Mouse (Mus musculus) cerebellum, adult 2 months (tissue): ENCODE data around the gene Ap3b1. TPM values are rescaled to one million over a fixed set of nuclear protein-coding genes. Genes with fewer than 3 reads are reported as not detected.

Experiments
- DNase-seq, 2 experiments: peaks; one replicate each; pipeline ENCODE4 v3.0.0; 2021
- H3K27ac ChIP-seq: fragments of 200-500 bp; 2 replicates; pipeline ENCODE4 v1.5.1; 2012; ENCODE audit warnings: low read length, control low read depth, inconsistent platforms; ENCODE audit not compliant: insufficient read depth
- H3K27me3 ChIP-seq: fragments of 200-500 bp; 2 replicates; pipeline ENCODE4 v1.6.1; 2012; ENCODE audit warnings: inconsistent platforms, mild to moderate bottlenecking, low read length, moderate library complexity; ENCODE audit not compliant: control insufficient read depth, insufficient read depth
- H3K4me1 ChIP-seq: fragments of 200-500 bp; 2 replicates; pipeline ENCODE4 v1.6.1; 2011; ENCODE audit warnings: low read length; ENCODE audit not compliant: control insufficient read depth, insufficient read depth
- H3K4me3 ChIP-seq: fragments of 200-500 bp; replicated peaks from 2 replicates; pipeline ENCODE3; 2011; ENCODE audit warnings: mild to moderate bottlenecking, low read depth, low read length, control low read depth; ENCODE audit not compliant: insufficient read depth
- CTCF ChIP-seq: fragments of 200-500 bp; IDR thresholded peaks from 2 replicates; pipeline ENCODE4 v1.5.1; 2011; ENCODE audit warnings: low read depth, mild to moderate bottlenecking, control low read depth, low read length, moderate library complexity, borderline replicate concordance; ENCODE audit not compliant: insufficient read depth
- POLR2A ChIP-seq: fragments of 200-500 bp; IDR thresholded peaks from 2 replicates; pipeline ENCODE4 v1.6.1; 2011; ENCODE audit warnings: low read length, control low read depth, borderline replicate concordance; ENCODE audit not compliant: insufficient read depth
- WGBS: fragments of 180-500 bp; shearing (Covaris S2); methylation state at CpG from one replicate; pipeline ENCODE4 v1.1.7; 2018; 5-methylcytosine and 5-hydroxymethylcytosine counted together
- polyA plus RNA-seq: library from polyadenylated mRNA; depleted of rRNA; stranded (reverse); fragments of >200 nt; gene quantifications from 2 replicates; pipeline ENCODE4 v1.2.3, GENCODE M21; 2012

Ap3b1 gene
- polyA plus RNA-seq, 1 experiment: 33.0 TPM

- DNase-seq: no peak
- TF ChIP-seq CTCF: no peak
- TF ChIP-seq POLR2A: no peak
- no peak overlapping the region for H3K4me3 ChIP-seq
- no peaks in the 10 kb centered on the region for H3K4me1 ChIP-seq
- H3K27me3 ChIP-seq: no peaks in the 10 kb centered on the region
- 83% methylated on average over 10 of the region's 10 CpGs for WGBS
- H3K27ac ChIP-seq: no peak overlapping the region
Observed at GRCm38 (mm10) chr13:94513157-94513767, 154.5 kb downstream of the Ap3b1 start.

- TF ChIP-seq CTCF (no peak), POLR2A (no peak)
- no peak overlapping the region for H3K27ac ChIP-seq
- WGBS: 91% methylated on average over 9 of the region's 9 CpGs
- no peaks in the 10 kb centered on the region for H3K4me1 ChIP-seq
- H3K27me3 ChIP-seq: no peaks in the 10 kb centered on the region
- no peak for DNase-seq
- H3K4me3 ChIP-seq: no peak overlapping the region
Observed at GRCm38 (mm10) chr13:94513898-94514297, 155.1 kb downstream of the Ap3b1 start.

DNA sequence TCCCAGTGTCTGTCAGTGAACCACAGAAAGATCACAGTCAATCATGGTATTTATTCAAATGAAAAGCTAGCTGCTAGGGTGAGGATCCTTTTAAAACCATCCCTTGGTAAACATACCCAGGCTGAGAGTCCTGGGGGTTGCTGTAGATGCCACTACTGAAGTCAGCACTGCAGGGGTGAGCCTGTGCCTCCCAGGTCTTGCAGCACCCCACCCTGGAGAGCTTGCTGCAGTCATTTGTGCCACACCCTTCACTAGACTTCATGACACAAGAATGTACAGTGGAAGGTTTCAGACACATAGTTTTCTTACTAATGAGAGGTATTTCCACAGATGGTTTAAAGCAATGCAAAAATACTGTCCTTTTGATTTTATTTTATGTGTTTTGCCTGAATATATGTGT is 156.2 kb downstream of the Ap3b1 start:
- no peak for TF ChIP-seq POLR2A
- no peak for TF ChIP-seq CTCF
- no peaks in the 10 kb centered on the region for H3K27me3 ChIP-seq
- no peak for DNase-seq
- no peak overlapping the region for H3K4me3 ChIP-seq
- H3K4me1 ChIP-seq: no peaks in the 10 kb centered on the region
- no peak overlapping the region for H3K27ac ChIP-seq

DNA sequence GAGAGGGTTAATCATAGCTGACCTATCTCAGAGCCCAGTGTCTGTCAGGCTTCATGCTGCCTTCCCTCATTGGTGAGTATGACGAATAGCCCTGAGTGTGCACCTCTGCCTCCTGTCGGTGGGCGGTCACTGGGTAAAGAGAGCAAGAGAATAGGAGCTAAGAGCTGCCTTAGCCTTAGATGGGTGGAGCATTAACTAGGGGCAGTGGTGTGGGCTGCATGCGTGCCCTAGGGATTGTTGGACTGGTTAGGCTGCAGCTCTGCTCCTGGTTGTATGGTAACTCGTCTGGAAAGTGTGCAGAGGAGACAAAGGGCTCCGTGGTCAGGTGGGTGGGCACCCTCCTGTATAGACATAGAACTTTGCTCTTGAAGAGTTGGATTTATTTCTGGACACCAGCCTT is 157.8 kb downstream of the Ap3b1 start:
- no peak for TF ChIP-seq CTCF
- no peak for TF ChIP-seq POLR2A
- no peak for DNase-seq
- Histone ChIP-seq H3K4me3 (no peak overlapping the region), H3K27me3 (no peaks in the 10 kb centered on the region), H3K27ac (no peak overlapping the region), H3K4me1 (no peaks in the 10 kb centered on the region)
- WGBS: 80% methylated on average over 6 of the region's 6 CpGs

- TF ChIP-seq CTCF: no peak
- TF ChIP-seq POLR2A: no peak
- H3K27me3 ChIP-seq: no peaks in the 10 kb centered on the region
- no peak overlapping the region for H3K4me3 ChIP-seq
- DNase-seq: no peak
- H3K27ac ChIP-seq: no peak overlapping the region
- 94% methylated on average over 4 of the region's 4 CpGs for WGBS
- no peaks in the 10 kb centered on the region for H3K4me1 ChIP-seq
Observed at GRCm38 (mm10) chr13:94518176-94518575, 159.4 kb downstream of the Ap3b1 start.

DNA sequence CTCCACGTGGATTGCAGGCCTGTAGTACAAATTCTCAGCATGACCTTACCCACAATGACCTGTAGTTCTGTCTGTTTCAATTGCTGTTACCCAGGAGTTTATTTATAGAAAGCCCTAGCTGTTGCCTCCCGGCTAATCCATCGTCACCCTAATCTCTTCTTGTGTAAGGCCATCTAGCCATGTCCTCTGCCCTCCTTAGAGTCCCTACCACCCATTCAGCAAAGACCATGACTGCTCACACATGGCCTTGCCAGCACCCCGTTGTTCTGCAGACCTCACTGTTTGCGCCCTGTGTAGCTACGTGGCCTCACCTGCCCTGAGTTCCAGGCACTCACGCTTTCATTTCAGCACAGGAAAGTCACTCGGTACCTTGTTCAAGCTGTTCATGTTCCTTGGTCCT is 160.5 kb downstream of the Ap3b1 start:
- Histone ChIP-seq H3K27me3 (no peaks in the 10 kb centered on the region), H3K27ac (no peak overlapping the region), H3K4me3 (no peak overlapping the region), H3K4me1 (no peaks in the 10 kb centered on the region)
- WGBS: 82% methylated on average over 8 of the region's 8 CpGs
- DNase-seq: no peak
- TF ChIP-seq POLR2A: no peak
- TF ChIP-seq CTCF: no peak

GRCm38 (mm10) chr13:94523213-94523612 is 164.5 kb downstream of the Ap3b1 start:
- Histone ChIP-seq H3K27me3 (no peaks in the 10 kb centered on the region), H3K27ac (no peak overlapping the region), H3K4me3 (no peak overlapping the region), H3K4me1 (no peaks in the 10 kb centered on the region)
- DNase-seq: no peak
- no peak for TF ChIP-seq CTCF
- TF ChIP-seq POLR2A: no peak
- 89% methylated on average over 5 of the region's 5 CpGs for WGBS

- WGBS: 79% methylated on average over 7 of the region's 7 CpGs
- DNase-seq: no peak
- Histone ChIP-seq H3K27ac (no peak overlapping the region), H3K4me1 (no peaks in the 10 kb centered on the region), H3K4me3 (no peak overlapping the region), H3K27me3 (no peaks in the 10 kb centered on the region)
- TF ChIP-seq POLR2A (no peak), CTCF (no peak)
Observed at GRCm38 (mm10) chr13:94524669-94525238, 166.0 kb downstream of the Ap3b1 start.

GRCm38 (mm10) chr13:94529138-94529537 is 170.4 kb downstream of the Ap3b1 start:
- H3K4me3 ChIP-seq: no peak overlapping the region
- no peaks in the 10 kb centered on the region for H3K27me3 ChIP-seq
- TF ChIP-seq CTCF (no peak), POLR2A (no peak)
- WGBS: 95% methylated on average over 5 of the region's 5 CpGs
- no peaks in the 10 kb centered on the region for H3K4me1 ChIP-seq
- DNase-seq: no peak
- H3K27ac ChIP-seq: no peak overlapping the region
